Mouse (Mus musculus) mammary gland, adult 2 months (tissue): Measurements from ENCODE around the gene Gm21953. TPM values are rescaled to one million over a fixed set of nuclear protein-coding genes. Genes with fewer than 3 reads are reported as not detected.

Experiments used
- polyA plus RNA-seq: library from polyadenylated mRNA; depleted of rRNA; stranded (reverse); fragments of >200 nt; gene quantifications from 2 replicates; pipeline ENCODE4 v1.2.3, GENCODE M21; 2012; ENCODE audit warnings: low replicate concordance; rRNA removed

Gene Gm21953
- not detected in 2 replicates for polyA plus RNA-seq

DNA sequence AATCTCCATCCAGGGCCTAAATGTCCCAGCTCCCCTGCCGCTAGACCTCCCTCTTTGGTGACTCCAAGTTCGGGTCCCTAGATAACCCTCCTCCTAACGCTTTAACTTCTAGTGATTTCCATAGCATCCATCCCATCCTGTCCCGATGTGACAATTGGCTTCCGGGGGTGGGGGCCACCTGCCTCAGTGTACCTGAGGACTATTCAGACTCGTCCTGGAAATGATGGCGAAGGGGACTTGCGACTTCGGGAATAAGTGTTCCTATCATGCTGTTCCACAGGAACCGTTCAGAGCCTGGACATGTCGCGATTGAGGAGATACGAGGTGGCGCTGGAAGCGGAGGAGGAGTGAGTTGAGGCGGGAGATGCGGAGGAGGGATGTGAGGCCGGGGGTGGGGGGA is at the start of gene Gm21953:
Gm21953 (plus strand) TSS at position 301 of the 400 bp plus-strand sequence.

DNA sequence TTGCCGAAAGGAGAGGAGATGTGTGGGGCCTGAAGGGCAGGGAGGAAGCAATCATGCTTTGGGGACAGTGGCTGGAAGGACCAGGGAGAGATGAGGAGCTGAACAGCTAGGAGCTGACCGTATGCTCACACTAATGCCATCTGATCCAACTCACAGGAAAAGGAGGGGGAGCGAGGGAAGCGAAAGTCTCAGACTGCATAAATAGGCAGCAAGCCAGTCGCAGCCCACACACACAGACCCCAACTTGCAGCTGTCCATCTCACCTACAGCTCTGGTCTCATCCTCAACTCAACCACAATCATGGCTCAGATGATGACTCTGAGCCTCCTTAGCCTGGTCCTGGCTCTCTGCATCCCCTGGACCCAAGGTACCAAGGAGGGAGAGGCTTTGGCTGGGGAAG is 38.6 kb upstream of the Gm21953 start, which contains the start of gene Ccl21b:
Ccl21b (plus strand) TSS at position 301 of the 400 bp plus-strand sequence.

DNA sequence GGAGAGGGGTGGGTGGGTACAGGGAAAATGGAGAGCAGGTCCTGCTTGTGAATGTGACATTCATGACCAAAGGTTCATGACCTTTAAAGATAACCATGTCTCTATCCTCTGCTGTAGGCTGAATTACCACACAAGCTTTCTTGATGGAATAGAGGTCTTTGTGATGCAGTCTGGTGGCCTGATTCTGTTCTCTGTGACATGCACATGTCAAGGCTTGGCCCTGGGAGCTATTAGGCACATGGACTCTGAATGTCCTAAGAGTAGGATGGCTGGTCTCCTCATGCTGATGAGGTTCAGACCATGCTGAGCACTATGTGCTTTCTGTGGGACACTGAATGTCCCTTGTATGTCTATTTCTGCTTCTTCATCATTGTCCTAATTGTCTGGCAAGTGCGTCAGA is 24.0 kb downstream of the Gm21953 start, which contains the start of gene Fam205a3:
Fam205a3 (plus strand) TSS at position 301 of the 400 bp plus-strand sequence.

Other genes starting within 250 kb of the Gm21953 start
- gene Gm3893, start 203.1 kb upstream of the Gm21953 start, polyA plus RNA-seq = not detected in 2 replicates
- gene Gm13304, start 179.4 kb upstream of the Gm21953 start, polyA plus RNA-seq = not detected in 2 replicates
- gene Gm13306, start 140.8 kb upstream of the Gm21953 start, polyA plus RNA-seq = 12.2 TPM in 1 of 2 replicates, not detected in the other
- gene Gm13305, start 125.7 kb upstream of the Gm21953 start, polyA plus RNA-seq = 0.80 TPM in 1 of 2 replicates, not detected in the other
- not detected in 2 replicates for gene Gm10600, start 53.6 kb upstream of the Gm21953 start, polyA plus RNA-seq
- gene Ccl21b, start 38.5 kb upstream of the Gm21953 start, polyA plus RNA-seq = 2.5 TPM in 1 of 2 replicates, not detected in the other
- not detected in 2 replicates for gene Fam205a3, start 24.1 kb downstream of the Gm21953 start, polyA plus RNA-seq
- gene Gm21586, start 145.1 kb downstream of the Gm21953 start, polyA plus RNA-seq = not detected in 2 replicates
- gene Gm2163, start 172.5 kb downstream of the Gm21953 start, polyA plus RNA-seq = 0.06 and 0.14 TPM in 2 replicates
- gene Fam205a2, start 233.9 kb downstream of the Gm21953 start, polyA plus RNA-seq = not detected in 2 replicates